In genomic region chr11:102623876-102624789, GRCm38 (mm10) we compare ENCODE assay signal across 8 mouse cellular contexts. TPM values are rescaled to one million over a fixed set of nuclear protein-coding genes. Genes with fewer than 3 reads are reported as not detected.
A peak's percentile ranks its signal among the peaks of the same experiment; 100 is the strongest.
DNase-seq lines count a peak whose midpoint lies in the region; ATAC-seq and TF ChIP-seq lines count a peak whose summit lies in the region.

No protein-coding gene starts in this region.

- no peaks in the 10 kb centered on the region for H3K36me3 ChIP-seq in ES-E14 (ENCODE audit: control insufficient read depth, insufficient read depth, low read length, poor library complexity, severe bottlenecking)
- H3K36me3 ChIP-seq in heart, postnatal 0 days (replicated peaks; ENCODE audit: control insufficient read depth, insufficient read depth, low read length): no peaks in the 10 kb centered on the region

- TF ChIP-seq CTCF in heart, postnatal 0 days (IDR thresholded peaks at IDR 0.05; ENCODE audit: low read depth): no peak

- no peak for DNase-seq in ES-E14 (ENCODE audit: low read depth, low spot score)
- peak; percentile 80 for DNase-seq in embryo, embryonic 11.5 days (ENCODE audit: low read depth, low spot score)
- DNase-seq in heart, postnatal 0 days (ENCODE audit: low spot score): peak; percentile 33
- peak; percentile 35 to 60 for DNase-seq in kidney, postnatal 36 days
- DNase-seq in neural tube, embryonic 10.5 days (ENCODE audit: extremely low spot score, low spot score): peak; percentile 88
- no peak for DNase-seq in layer of hippocampus, postnatal 14 days (ENCODE audit: low spot score in 2 of 2)
- no peak for DNase-seq in spleen, postnatal 4 days (ENCODE audit: low spot score in 2 of 2)
- no peak for DNase-seq in layer of hippocampus, adult 11-12 months (ENCODE audit: low spot score)

- in situ Hi-C loops in ES-E14 (cut with MboI; ENCODE audit: low sequenced_read_pairs in 2 of 2, unreplicated experiment in 2 of 2): no loop called here

- 7% methylated on average over 17 of the region's 17 CpGs for WGBS in heart, postnatal 0 days

- peak overlapping the region; percentile 2; the same call in 1 of the 2 replicates for H3K4me2 ChIP-seq in heart, postnatal 0 days (ENCODE audit: low read depth, low read length)

- no peaks in the 10 kb centered on the region for H3K9me3 ChIP-seq in ES-E14 (ENCODE audit: control insufficient read depth, insufficient read depth, low read depth, low read length)
- H3K9me3 ChIP-seq in heart, postnatal 0 days (replicated peaks; ENCODE audit: control insufficient read depth, low read length): no peaks in the 10 kb centered on the region

- TF ChIP-seq EP300 in heart, postnatal 0 days (IDR thresholded peaks at IDR 0.05; ENCODE audit: low read depth): no peak

- no peak overlapping the region for H3K27ac ChIP-seq in ES-E14 (ENCODE audit: insufficient read depth, low read depth, low read length, poor library complexity, severe bottlenecking)
- H3K27ac ChIP-seq in heart, postnatal 0 days (ENCODE audit: low read depth): peak overlapping the region; percentile 33

- H3K4me1 ChIP-seq in ES-E14 (ENCODE audit: control insufficient read depth in 2 of 2, insufficient read depth in 2 of 2, low read length in 2 of 2, poor library complexity in 1 of 2): peaks cover 0 to 23% of the 10 kb centered on the region in 2 experiments; a peak in 2 of 4 replicates
- peaks cover 14% of the 10 kb centered on the region; the same call in 1 of the 2 replicates for H3K4me1 ChIP-seq in heart, postnatal 0 days (ENCODE audit: control insufficient read depth, insufficient read depth)

- H3K9ac ChIP-seq in ES-E14 (ENCODE audit: insufficient read depth, low read depth, low read length, poor library complexity, severe bottlenecking): peak overlapping the region; percentile 25; the same call in 1 of the 2 replicates
- H3K9ac ChIP-seq in heart, postnatal 0 days (replicated peaks; ENCODE audit: low read depth, low read length): peak overlapping the region; percentile 11; the same call in 1 of the 2 replicates

- H3K4me3 ChIP-seq in ES-E14 (ENCODE audit: insufficient read depth in 1 of 2, low read depth in 1 of 2, low read length in 2 of 2, poor library complexity in 1 of 2, severe bottlenecking in 1 of 2): no peak overlapping the region
- no peak overlapping the region for H3K4me3 ChIP-seq in heart, postnatal 0 days (ENCODE audit: low read depth, low read length)

- H3K27me3 ChIP-seq in heart, postnatal 0 days (ENCODE audit: control insufficient read depth, insufficient read depth, low read length): no peaks in the 10 kb centered on the region

- peak; percentile 79 for ATAC-seq in heart, postnatal 0 days (ENCODE audit: insufficient read depth, low read depth)

TF ChIP-seq in ES-E14, 5 proteins besides CTCF, POLR2A, EP300 and RAD21:
- TF ChIP-seq MAFK (IDR thresholded peaks at IDR 0.05; ENCODE audit: insufficient read depth, low read depth, low read length): no peak
- no peak for TF ChIP-seq CHD2 (IDR thresholded peaks at IDR 0.05; ENCODE audit: low read depth, low read length)
- TF ChIP-seq ZNF384 (IDR thresholded peaks at IDR 0.05; ENCODE audit: low read depth, low read length): no peak
- TF ChIP-seq ZC3H11A (IDR thresholded peaks at IDR 0.05; ENCODE audit: borderline replicate concordance, low read depth, low read length): no peak

RNA-seq across cellular contexts. Expression of gene Fzd2, which starts 19.9 kb away (rescaled TPM):
- 26.4 and 27.9 TPM in 2 replicates for total RNA-seq in ES-E14 (2012; rRNA removed)
- total RNA-seq in heart, postnatal 0 days (2014; rRNA removed; ENCODE audit: low replicate concordance): 38.1 and 47.1 TPM in 2 replicates
- polyA plus RNA-seq in heart, postnatal 0 days (2015; fragmentation: Nextera tagmentation; extraction: Ambion mirVana): 6.5 and 7.0 TPM in 2 replicates
- total RNA-seq in layer of hippocampus, postnatal 14 days (2021): 1 to 10 TPM; 8.5 to 9.4 TPM

RNA-seq across cellular contexts. Expression of gene Meioc, which starts 39.4 kb away (rescaled TPM):
- 9.0 and 9.8 TPM in 2 replicates for total RNA-seq in ES-E14 (2012; rRNA removed)
- 0.04 TPM in 1 of 2 replicates, not detected in the other for total RNA-seq in heart, postnatal 0 days (2014; rRNA removed; ENCODE audit: low replicate concordance)
- 0.12 and 0.15 TPM in 2 replicates for polyA plus RNA-seq in heart, postnatal 0 days (2015; fragmentation: Nextera tagmentation; extraction: Ambion mirVana)
- not detected for total RNA-seq in layer of hippocampus, postnatal 14 days (2021)

RNA-seq across cellular contexts. Expression of gene Gm11627, which starts 44.9 kb away (rescaled TPM):
- total RNA-seq in ES-E14 (2012; rRNA removed): 5.2 and 7.5 TPM in 2 replicates
- 7.9 TPM in 1 of 2 replicates, not detected in the other for total RNA-seq in heart, postnatal 0 days (2014; rRNA removed; ENCODE audit: low replicate concordance)
- 9.2 and 12.0 TPM in 2 replicates for polyA plus RNA-seq in heart, postnatal 0 days (2015; fragmentation: Nextera tagmentation; extraction: Ambion mirVana)
- total RNA-seq in layer of hippocampus, postnatal 14 days (2021): 1 to 10 TPM; 6.4 to 6.9 TPM

Comparison
In these comparisons a context has a peak if more than half of its experiments do, and no peak if none do; other contexts are left out.
1. DNase-seq: peak in embryo, embryonic 11.5 days (single experiment), heart, postnatal 0 days (single experiment), kidney, postnatal 36 days (2 of 2) and neural tube, embryonic 10.5 days (single experiment); none in ES-E14 (single experiment), layer of hippocampus, postnatal 14 days (0 of 2), spleen, postnatal 4 days (0 of 2) and layer of hippocampus, adult 11-12 months (single experiment).